Comparison of ENCODE assay signal across 14 mouse cellular contexts in genomic region chr3:133436919-133437320, GRCm38 (mm10).
"Had no signal": no experiment of that assay in that cellular context is flagged by ENCODE, and none has a peak within 500 bp of the region (broad histone marks: within the 10 kb centered on the region; RNA-seq: fewer than 3 reads in every experiment).

No protein-coding gene starts in this region.

- ATAC-seq: lung, postnatal 0 days; midbrain, embryonic 16.5 days had no signal

- H3K4me3 ChIP-seq: left cerebral cortex, adult 2 months; limb, embryonic 10.5 days; liver, embryonic 15.5 days; megakaryocyte, embryonic 14.5 days; midbrain, embryonic 12.5 days; neural tube, embryonic 13.5 days; stomach, embryonic 15.5 days had no signal

- DNase-seq: lung, adult 2 months; right cerebral cortex, postnatal 14 days; thymus, adult 2 months; thymus, postnatal 36 days had no signal

- H3K4me2 ChIP-seq: liver, embryonic 11.5 days; liver, embryonic 15.5 days; midbrain, embryonic 12.5 days; neural tube, embryonic 13.5 days; stomach, embryonic 15.5 days had no signal

- H3K4me1 ChIP-seq: limb, embryonic 10.5 days; liver, embryonic 15.5 days; megakaryocyte, embryonic 14.5 days; midbrain, embryonic 12.5 days; neural tube, embryonic 13.5 days; stomach, embryonic 15.5 days had no signal

- H3K27ac ChIP-seq: left cerebral cortex, adult 2 months; limb, embryonic 10.5 days; liver, embryonic 15.5 days; midbrain, embryonic 12.5 days; neural tube, embryonic 13.5 days; stomach, embryonic 15.5 days had no signal

- H3K36me3 ChIP-seq: limb, embryonic 10.5 days; liver, embryonic 15.5 days; midbrain, embryonic 12.5 days; neural tube, embryonic 13.5 days; stomach, embryonic 15.5 days had no signal

- H3K9ac ChIP-seq: liver, embryonic 15.5 days; midbrain, embryonic 12.5 days; neural tube, embryonic 13.5 days; stomach, embryonic 15.5 days had no signal

- H3K9me3 ChIP-seq: limb, embryonic 10.5 days; liver, embryonic 15.5 days; midbrain, embryonic 12.5 days; neural tube, embryonic 13.5 days; stomach, embryonic 15.5 days had no signal

- H3K27me3 ChIP-seq: liver, embryonic 15.5 days; megakaryocyte, embryonic 14.5 days; midbrain, embryonic 12.5 days; neural tube, embryonic 13.5 days; stomach, embryonic 15.5 days had no signal
